Mouse (Mus musculus): ENCODE data around the gene Efhb. TPM values are rescaled to one million over a fixed set of nuclear protein-coding genes. Genes with fewer than 3 reads are reported as not detected.

The Efhb gene
- polyA plus RNA-seq, 1 experiment from 2014 or later = 0.94 TPM

Other genes starting within 250 kb of the Efhb start
- gene Rab5a, start 15.9 kb upstream of the Efhb start, polyA plus RNA-seq (2015; fragmentation: Nextera tagmentation; extraction: Ambion mirVana) = 95.0 and 99.1 TPM in 2 replicates
- 0.42 and 0.63 TPM in 2 replicates for gene Pp2d1, start 76.1 kb upstream of the Efhb start, polyA plus RNA-seq (2015; fragmentation: Nextera tagmentation; extraction: Ambion mirVana)
- 5.0 and 7.6 TPM in 2 replicates for gene Kat2b, start 103.5 kb upstream of the Efhb start, polyA plus RNA-seq (2015; fragmentation: Nextera tagmentation; extraction: Ambion mirVana)
- gene Sgo1, start 226.0 kb upstream of the Efhb start, polyA plus RNA-seq (2015; fragmentation: Nextera tagmentation; extraction: Ambion mirVana) = 16.7 and 17.6 TPM in 2 replicates

Measured in midbrain, embryonic 13.5 days (tissue).